Mouse (Mus musculus): ENCODE measurements at regions not wholly inside any gene's neighbourhood (a gene's known extent, or its start where the extent isn't known, plus 50 kb on each side); places are given as distances from the start of the nearest gene placed in this dataset.

DNA sequence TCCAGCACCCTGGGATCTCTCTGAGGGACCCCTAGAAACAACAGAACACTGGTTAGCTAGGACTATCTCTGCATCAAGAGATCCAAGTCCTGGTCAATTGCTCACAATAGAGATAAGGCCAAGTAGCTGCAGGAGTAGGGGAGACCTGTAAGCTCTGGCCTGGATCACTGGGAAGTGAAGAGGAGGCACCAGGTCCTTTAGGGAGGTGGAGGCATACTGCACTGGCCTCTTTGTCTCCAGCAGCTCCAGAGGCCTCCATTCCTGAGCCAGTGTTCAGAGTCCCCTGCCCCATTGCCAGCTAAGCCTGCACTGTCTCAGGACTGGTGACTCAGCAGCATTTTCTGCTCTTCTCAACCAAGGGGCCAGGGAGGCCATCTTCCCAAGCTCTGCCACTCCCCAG is 262.3 kb upstream of the Gm4791 start:
- DNase-seq (ENCODE audit: low spot score): no peak

DNA sequence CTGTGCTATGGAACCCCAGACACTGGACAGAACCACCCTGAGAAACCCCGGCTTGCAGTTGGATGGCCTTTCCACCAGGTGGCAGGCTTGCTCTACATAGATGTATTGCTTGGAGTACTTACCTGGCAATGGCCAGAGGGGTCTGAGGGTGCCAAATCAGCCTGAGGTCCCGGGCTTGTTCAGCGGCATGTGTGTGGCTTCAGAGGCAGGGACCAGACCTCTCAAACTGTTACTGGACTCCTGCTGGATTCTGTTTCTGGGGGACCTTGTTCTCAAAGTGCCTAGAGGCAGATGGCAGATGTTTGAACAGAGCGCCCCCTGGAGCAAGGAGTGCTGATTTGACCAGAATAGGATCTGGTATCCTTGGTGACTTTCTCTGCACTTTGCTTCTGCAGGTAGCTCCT is 262.9 kb upstream of the Gm4791 start:
- peak; percentile 91 for DNase-seq (ENCODE audit: low spot score)

DNA sequence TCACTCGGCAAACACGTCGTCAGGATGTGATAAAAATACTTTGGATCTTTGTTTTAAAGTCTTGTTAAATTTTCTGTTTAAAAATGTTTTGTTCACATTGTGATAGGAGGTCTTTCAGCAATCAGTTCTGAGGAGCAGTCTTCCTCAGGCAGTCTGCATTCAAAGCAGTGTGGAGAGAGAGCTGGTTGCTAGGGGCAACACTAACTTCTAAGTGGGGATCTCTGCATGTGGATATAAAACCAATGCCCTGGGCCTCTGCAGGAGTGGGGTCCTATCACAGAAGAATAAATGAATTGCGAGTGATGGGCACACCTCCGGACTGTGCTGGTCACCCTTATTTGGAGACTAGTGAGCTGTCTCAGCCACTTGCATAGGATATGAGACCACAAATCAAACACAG is 270.1 kb upstream of the Gm4791 start:
- DNase-seq (ENCODE audit: low spot score): no peak

DNA sequence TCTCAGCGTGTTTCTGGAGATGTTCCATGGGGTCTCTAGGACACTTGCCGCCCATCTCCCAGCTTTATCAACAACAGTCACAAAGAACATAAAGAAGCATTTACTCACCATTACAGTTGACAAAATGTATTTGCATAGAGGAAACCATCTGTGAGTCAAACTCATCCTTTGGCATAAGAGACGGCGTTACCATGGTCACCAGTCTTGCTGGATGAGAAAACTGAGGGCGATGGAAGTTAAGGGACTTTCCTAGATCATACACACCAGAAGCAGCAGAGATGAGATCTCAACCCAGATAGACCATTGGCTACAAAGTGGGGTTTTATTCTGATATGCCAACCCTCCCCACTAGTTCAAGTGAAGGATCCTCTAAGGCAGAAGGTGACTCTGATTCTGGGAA is 274.3 kb upstream of the Gm4791 start:
- DNase-seq (ENCODE audit: low spot score): no peak

DNA sequence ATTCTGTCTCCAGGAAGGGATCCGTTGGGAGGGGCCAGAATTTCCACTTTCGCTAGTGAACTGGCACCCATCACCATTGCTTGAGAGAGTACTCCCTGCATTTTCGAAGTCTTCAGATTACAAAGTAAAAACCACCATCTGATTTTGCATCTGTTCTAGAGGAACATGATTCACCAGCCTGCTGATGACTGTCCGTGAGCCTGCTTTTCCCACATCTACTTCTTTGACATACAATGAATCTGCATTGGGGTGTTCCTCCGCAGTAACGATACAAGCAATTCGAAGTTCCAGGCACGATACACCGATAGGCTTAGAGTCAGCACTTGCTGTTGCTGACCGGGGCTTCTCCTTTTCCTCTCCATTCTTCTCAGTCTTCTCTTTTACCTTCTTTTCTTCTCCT is 285.1 kb upstream of the Gm4791 start:
- DNase-seq (ENCODE audit: low spot score): no peak

DNA sequence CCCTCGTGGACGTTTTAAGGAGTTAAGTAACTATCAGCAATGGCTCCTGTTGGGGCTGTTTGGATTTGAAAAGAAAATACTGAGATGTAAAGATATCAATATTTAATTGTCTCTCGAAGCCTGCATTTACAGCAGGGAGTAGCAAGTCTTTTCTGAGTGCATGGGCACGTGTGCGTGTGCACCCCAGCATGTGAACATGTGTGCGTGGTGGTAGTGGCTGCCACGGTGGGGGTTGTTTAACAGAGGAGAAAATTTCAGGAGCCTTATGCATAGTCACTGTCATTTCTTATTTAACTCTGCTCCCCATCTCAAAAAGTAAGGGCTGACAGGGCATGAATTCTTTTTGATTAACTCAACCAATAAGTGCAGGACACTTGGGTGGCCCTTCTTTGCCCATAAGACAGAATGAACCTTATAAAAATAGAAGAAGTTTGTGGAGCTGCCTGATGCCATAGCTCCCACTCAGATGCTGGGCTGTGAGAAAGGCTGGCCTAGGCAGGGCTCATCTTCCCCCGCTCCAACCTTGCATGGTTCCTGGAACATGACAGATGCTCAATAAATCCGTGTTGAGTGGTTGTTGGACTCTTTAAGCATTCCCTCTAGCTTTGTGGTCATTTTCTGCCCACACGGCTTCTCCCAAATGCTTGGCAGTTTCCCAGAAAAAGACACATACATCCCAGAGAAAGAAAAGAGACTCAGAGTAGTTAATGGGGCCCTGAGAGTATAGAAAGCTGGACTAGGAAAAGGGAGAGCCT is 294.2 kb upstream of the Gm4791 start:
- no peak for DNase-seq (ENCODE audit: low spot score)

DNA sequence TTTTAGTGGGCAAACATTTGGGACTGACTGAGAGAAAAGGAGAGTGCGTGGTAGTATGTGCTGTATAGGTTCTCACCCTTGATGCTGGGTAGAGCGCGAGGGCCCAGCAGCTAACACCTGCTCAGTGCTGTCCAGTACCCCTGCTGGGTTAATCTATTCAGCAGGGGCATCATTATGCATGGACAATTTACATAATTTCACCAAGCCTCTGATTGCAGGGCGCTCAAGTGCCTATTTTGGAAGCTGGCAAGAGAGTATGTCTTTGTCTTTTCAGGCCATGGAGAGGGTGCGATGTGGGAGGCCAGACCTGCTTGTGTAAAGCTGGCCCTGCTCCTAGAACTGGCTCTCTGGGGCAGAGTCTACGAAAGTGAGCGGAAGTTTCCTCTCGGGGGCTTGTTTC is 294.9 kb upstream of the Gm4791 start:
- DNase-seq (ENCODE audit: low spot score): no peak

DNA sequence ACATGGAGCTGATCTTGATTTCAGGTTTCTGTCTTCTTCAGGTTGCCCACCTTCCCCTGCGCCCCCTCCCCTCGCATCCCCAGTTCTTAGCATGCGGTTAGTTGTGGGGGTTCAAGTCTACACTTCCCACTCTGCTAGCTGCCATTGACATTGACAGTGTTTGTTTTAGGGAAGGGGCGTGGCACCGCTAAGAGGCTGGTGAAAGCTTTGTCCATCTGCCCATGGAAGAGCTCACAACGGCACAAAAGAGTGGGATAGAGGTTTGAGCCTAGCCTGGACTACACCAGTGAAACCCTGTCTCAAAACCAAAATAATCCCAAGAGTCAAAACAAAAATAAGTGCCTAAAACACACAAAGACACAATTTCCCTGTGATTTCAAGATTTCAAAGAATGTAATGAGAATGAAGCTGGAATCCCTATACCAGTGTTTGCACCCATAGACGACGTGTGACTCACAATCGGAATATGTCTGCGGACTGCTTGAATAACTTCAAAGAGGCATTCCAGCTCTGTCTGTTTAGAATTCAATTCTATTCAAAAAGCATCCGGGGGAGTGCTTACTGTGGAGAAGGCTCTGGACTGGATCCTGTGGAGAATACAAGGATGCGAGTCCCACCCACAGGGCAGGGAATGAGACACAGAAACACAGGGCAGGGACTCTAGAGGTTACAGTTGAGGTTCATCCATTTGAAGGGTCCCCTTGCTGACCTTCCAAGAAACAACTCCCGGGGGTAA is 295.5 kb upstream of the Gm4791 start:
- DNase-seq (ENCODE audit: low spot score): no peak

DNA sequence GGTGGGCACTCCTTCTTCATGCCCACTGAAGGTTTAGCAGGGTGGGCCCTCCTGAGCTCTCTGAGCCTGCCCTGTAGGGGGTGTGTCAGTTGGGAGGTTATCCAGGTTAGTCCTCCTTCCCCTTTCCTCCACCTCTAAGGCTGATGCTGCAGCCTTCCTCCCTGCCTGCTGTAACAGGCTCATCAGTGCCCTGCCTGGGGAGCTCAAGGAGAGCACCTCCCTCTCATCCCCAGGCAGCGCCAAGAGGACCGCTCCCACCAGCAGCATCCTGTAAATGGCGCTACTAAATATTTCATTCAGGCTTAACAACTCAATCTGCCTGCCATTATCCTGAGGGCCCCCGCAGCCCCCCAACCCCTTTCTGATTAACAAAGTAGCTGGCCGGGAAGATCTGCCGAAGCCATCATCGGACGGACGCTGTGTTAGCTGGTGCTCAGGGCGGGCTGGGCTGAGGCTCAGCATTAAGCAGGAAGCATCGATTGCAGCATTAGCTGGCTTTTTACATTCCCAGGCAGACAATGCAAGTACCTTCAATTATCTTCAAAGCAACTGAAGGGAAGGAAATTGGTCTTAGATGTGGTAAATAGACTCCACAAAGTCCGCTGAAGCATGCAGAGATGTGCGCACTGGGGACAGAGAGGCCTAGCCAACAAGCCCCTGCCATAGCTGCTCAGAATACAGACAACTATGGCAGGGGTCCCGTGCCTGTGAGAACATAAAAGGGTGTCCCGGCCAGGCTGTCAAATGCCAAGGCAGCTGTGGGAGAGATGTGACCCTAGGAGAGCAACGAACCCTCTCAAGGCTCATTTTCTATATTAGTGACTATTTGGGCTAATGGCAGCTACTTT is 296.3 kb upstream of the Gm4791 start:
- DNase-seq (ENCODE audit: low spot score): no peak

DNA sequence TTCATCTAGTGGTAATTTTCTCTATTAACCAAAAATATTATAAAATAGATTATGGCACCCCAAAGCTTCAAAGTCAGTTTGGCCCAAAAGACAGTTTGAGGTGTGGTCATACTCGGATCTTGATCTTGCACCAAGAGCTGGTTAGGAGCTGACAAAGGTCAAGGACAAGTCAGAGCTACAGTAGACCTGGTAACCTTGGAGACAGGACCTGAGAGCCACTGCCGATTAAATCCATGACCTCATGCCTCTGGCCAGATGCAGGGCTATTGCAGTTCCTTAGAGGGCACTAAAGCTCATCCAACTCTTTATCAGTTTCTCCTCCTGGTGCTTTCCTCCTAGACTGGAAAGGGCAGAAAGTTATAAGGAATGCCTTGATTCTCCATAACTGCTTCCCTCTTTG is 302.4 kb upstream of the Gm4791 start:
- no peak for DNase-seq (ENCODE audit: low spot score)

DNA sequence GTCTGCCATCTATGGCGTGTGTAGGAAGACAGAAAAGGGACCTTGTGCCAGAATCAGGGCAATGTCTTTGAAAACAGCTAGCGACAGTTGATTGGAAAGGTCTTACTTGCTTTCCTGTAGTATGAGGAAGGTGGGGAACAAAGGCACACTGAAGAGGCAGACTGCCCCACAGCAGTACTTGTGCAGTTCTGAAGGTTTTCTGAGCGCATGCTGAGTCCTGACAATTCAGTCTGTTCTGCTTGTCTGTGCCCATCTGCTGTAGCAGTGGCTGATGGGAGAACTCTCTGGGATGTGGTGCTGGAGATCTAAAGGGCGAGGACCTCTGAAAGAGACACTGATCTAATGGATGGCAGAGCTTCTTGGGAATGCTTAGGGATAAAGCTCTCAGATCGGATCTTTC is 309.2 kb upstream of the Gm4791 start:
- no peak for DNase-seq (ENCODE audit: low spot score)

DNA sequence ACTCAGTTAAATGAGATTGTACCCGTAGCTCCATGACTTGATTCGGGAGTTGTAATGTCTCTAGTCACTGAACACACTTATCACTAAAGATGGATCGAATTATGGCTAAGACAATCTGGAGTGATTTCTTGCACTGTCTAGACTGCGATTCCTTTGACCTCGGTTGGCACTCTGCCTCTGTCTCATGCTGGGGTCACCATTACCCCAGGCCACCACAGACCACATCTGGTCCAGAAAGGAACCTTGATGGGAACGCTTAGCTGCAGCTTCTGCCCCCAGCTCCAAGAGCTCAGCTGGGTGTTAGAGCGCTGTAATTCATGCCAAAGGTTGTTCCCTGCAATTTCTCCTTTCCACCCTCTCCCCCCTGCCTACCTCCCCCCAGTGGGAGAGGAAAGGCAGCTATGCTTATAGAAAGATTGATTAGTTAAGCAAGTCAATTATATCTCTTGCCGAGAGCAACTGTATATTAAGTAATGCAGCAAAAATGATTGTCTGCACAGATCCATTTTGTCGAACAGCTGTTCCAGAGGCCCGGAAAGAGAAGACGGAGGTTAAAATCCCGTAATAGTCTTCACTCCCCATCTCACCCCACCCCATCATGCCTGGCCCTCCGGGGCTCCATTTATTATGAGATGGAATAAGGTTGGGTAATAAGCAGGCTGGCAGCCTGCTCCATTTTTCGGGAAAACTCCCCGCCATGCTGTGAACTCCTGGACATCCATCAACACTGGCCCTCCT is 314.3 kb upstream of the Gm4791 start:
- DNase-seq (ENCODE audit: low spot score): no peak

DNA sequence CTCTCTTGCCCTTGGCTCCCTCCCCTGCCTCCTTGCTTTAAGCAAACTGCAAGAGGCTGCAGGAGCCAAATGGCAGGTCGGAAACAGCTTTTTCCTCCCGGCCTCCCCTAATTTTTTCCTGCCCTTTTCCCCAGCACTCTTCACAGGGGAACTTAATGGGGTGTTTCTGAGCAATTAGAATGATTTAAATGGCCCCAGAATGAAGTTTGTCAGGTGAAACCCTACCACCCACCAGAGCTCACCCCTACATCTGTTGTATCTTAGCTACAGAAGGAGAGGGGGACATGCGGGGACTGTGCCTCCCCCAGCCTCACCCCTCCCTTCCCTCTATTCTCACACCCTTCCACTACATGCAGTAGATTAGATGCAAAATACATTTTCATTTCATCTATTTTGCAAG is 326.5 kb upstream of the Gm4791 start:
- no peak for DNase-seq (ENCODE audit: low spot score)

DNA sequence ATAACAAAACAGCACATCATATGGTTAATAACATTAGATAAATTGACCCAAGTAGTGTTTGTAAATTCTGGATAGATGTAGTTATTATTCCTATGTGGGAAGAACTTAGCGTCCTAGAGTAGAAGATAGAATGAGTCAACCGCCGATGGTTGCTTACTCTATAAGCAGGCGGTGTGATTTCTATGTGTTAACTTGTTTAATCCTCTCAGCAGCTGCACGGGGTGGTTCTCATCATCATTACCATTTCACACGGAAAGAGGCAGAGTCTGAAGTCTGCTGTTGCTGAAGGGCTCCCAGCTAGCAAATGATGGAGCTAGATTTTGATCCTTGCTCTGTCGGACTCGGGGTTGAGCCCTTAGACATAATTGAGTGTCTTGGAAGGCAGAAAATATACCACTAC is 334.6 kb upstream of the 4931429L15Rik start:
- DNase-seq (ENCODE audit: low spot score): no peak

DNA sequence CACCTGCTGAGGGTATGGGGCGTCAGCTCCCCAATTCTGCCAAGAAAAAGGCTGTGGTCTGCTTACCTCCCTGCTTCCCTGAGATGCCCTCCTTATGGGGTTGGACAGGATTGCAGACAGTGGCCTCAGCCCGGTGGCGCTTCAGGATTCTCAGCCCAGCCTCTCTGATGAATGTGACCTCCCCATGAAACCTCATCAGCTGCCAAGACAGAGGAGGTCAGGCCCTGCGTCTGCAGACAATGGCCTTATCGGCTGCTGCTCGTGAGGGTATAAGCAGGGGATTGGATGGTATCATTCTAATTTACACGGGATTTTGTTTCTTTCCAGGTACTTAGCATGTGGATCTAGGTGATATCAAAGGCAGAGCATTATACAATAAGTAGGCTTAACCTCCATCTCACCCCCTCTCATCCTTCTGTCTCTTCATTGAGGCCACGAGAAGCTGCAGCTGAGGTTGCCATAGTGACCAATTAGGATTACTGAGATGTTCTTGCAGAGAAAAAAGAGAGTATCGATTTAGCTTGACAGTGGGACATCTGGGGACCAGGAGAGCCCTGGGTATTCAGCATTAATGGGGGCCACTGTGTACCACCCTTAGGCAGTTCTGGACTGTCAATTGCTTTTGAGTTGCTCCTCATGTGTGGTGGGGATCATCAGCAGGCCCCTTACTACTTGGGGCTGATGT is 327.6 kb upstream of the 4931429L15Rik start:
- DNase-seq (ENCODE audit: low spot score): no peak

DNA sequence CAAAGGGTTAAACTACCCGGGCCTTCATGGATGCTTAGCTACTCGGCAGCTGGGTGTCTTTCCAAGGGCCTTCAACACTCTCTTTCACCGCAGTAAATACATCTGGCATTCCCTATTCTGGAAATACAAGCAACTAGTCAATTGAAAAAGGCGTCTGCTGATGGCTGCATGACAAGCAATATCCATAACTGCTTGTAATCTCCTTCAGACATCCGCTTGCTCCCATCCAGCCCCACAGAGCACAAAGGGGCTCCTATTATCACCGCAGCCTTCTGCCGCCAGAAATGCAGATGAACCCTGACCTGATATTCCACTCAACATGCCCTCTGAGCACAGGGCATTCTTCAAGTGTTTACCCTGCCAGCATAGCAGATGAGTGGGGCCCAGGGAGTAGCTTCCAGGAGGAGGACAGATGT is 325.7 kb upstream of the 4931429L15Rik start:
- DNase-seq (ENCODE audit: low spot score): no peak

DNA sequence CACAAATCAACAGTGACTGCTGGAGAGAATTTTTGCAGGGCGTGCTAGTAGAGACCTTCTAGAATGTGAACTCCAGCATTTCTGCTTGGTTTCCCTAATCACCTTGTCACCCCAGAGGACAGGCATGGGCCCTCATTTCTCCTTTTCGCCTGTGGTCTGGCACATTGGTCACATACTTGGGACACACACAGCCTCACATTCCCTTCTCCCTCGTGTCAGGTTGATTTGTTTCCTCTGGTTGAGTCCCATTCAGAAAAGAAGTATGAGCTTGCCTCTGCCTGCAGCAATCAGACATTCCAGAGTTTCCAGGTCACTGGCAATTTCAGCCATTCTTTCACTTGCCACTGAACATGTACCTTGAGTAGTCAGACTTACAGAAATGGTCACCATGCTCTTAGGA is 323.8 kb upstream of the 4931429L15Rik start:
- DNase-seq (ENCODE audit: low spot score): no peak

DNA sequence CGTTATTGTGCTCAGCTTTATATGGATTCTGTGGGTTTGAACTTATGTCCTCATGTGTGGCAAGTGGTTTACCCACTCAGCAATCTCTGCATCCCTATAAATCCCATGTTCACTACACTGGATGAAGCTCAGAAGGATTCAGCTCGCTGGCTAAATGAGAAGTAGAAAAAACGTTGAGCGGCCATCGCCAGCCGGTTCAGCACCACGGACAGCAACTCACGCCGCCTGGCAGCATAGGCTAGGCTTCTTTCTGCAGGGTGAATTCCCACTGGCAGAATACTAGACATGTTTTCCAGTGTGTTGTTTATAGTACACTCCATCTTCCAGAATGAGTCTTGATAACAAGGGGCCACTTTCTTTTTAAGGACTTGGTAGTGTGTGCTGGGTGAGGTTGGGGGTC is 322.9 kb upstream of the 4931429L15Rik start:
- DNase-seq (ENCODE audit: low spot score): peak; percentile 86

DNA sequence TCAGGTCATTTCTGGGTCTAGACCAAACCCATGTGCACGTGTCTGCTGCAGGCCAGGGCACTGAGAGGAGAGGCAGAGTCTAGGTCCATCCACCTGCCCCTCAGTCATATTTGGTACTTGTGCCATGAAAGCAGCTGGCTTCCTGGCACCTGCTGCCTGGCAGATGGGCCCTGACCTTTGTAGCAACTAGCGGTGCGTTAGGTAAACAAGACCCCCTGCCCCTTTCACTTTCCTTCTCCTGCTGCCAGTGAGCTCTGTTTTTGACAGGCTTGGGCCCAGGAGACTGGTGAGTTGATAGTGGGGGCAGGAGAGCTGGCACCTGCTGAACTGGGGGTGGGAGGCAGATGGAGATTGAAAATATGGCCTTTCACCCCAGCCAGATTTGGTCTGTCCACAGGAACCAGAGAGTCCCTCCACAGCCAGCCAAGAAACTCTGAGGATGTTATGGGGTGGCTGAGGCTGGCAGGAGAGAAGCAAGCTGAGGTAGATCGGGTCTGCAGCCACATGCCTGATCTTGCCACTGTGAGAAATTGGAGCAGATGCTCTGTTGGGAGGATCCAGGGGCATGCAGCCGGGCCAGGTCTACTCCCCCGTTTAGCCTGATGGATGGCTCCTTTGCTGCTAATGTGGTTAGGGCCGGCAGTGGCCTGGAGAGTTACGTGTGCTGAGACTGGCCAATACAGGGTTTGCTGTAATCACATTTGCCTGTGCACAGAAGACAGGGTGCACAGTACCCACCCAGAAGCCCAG is 316.6 kb upstream of the 4931429L15Rik start:
- no peak for DNase-seq (ENCODE audit: low spot score)

DNA sequence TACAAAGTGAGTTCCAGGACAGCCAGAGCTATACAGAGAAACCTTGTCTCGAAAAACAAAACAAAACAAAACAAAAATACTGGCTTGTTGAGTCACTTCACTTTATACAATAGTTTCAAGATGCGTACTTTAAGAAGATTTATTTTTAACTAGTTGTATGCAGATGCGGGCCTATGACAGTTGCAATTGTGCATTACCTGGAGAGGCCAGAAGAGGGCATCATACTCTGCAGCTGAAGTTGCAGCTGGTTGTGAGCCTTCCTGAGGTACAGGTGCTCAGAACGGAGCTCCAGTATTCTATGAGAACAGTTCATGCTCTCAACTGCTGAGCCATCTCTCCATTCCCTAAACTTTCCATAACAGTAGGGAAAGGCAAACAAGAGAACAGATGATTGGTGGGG is 314.2 kb upstream of the 4931429L15Rik start:
- DNase-seq (ENCODE audit: low spot score): no peak

DNA sequence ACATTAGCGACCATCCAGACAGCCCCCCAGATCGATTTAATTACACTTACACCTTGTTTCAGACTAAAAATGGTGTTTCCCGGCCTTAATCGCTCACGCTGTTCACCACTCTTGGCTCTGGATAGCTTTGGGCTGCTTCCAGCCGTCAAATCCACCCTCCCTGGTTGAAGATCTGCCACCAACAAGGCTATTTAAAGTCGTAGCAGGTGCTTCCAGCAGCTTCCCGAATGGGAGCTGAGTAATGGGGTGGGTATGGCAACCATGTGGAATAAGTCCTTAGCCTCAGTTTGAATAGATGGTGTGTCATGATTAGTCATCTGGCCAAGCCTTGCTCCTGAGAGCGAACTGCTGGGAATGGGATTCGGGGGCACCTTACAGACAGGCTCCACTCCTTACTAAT is 312.8 kb upstream of the 4931429L15Rik start:
- no peak for DNase-seq (ENCODE audit: low spot score)
